Mouse (Mus musculus) forebrain, embryonic 12.5 days (tissue): ENCODE measurements around the gene Uso1. TPM values are rescaled to one million over a fixed set of nuclear protein-coding genes. Genes with fewer than 3 reads are reported as not detected.
A peak's percentile ranks its signal among the peaks of the same experiment; 100 is the strongest.

Experiments used
- ATAC-seq: fragments of 200-750 bp; cut with Nextera tagmentation; 2 replicates; pipeline ENCODE4 v1.8.0; 2017; ENCODE audit warnings: moderate TSS enrichment; ENCODE audit not compliant: low FRiP score
- H3K27ac ChIP-seq: fragments of 300-500 bp; sonication (generic); 2 replicates; pipeline ENCODE4 v1.5.1; 2016; ENCODE audit warnings: mild to moderate bottlenecking
- H3K27me3 ChIP-seq: fragments of 300-500 bp; sonication (generic); 2 replicates; pipeline ENCODE4 v1.6.1; 2016; ENCODE audit warnings: mild to moderate bottlenecking
- H3K36me3 ChIP-seq: fragments of 300-500 bp; sonication (generic); replicated peaks from 2 replicates; pipeline ENCODE4 v1.6.1; 2016; ENCODE audit warnings: mild to moderate bottlenecking
- H3K4me1 ChIP-seq: fragments of 300-500 bp; sonication (generic); 2 replicates; pipeline ENCODE4 v1.6.1; 2016
- H3K4me2 ChIP-seq: fragments of 300-500 bp; sonication (generic); 2 replicates; pipeline ENCODE4 v1.6.1; 2016; ENCODE audit warnings: mild to moderate bottlenecking, moderate library complexity
- H3K4me3 ChIP-seq: fragments of 300-500 bp; sonication (generic); replicated peaks from 2 replicates; pipeline ENCODE4 v1.5.1; 2016; ENCODE audit warnings: mild to moderate bottlenecking
- H3K9ac ChIP-seq: fragments of 300-500 bp; sonication (generic); 2 replicates; pipeline ENCODE4 v1.6.1; 2016; ENCODE audit warnings: mild to moderate bottlenecking
- H3K9me3 ChIP-seq: fragments of 300-500 bp; sonication (generic); 2 replicates; pipeline ENCODE4 v1.6.1; 2016
- WGBS: fragments of 180-500 bp; shearing (Covaris S2); methylation state at CpG from one replicate; pipeline ENCODE4 v1.1.7; 2016; 5-methylcytosine and 5-hydroxymethylcytosine counted together
- polyA plus RNA-seq: library from polyadenylated mRNA; unstranded; fragments of >200 nt; fragmentation: Nextera tagmentation; extraction: Ambion mirVana; gene quantifications from 2 replicates; pipeline ENCODE4 v1.2.1, GENCODE M21; 2016

Uso1 gene
- polyA plus RNA-seq, 1 experiment from 2014 or later = 48.1 TPM

GRCm38 (mm10) chr5:92110818-92111355, 26.9 kb upstream of the Uso1 start:
- no peak for ATAC-seq
- no peak overlapping the region for H3K9ac ChIP-seq
- H3K4me2 ChIP-seq = no peak overlapping the region
- no peak overlapping the region for H3K27ac ChIP-seq
- H3K4me3 ChIP-seq = no peak overlapping the region
- no peaks in the 10 kb centered on the region for H3K9me3 ChIP-seq
- H3K27me3 ChIP-seq = peaks cover 12% of the 10 kb centered on the region
- H3K36me3 ChIP-seq = no peaks in the 10 kb centered on the region
- H3K4me1 ChIP-seq = peaks cover 13% of the 10 kb centered on the region
- 91% methylated on average over 5 of the region's 5 CpGs for WGBS

GRCm38 (mm10) chr5:92112175-92112574, 25.6 kb upstream of the Uso1 start:
- H3K4me3 ChIP-seq = no peak overlapping the region
- H3K4me2 ChIP-seq = peak overlapping the region; percentile 36
- no peaks in the 10 kb centered on the region for H3K9me3 ChIP-seq
- H3K27me3 ChIP-seq = peaks cover 12% of the 10 kb centered on the region
- WGBS = 11% methylated on average over 6 of the region's 6 CpGs
- H3K9ac ChIP-seq = no peak overlapping the region
- no peak for ATAC-seq
- H3K27ac ChIP-seq = no peak overlapping the region
- peaks cover 7% of the 10 kb centered on the region for H3K4me1 ChIP-seq
- H3K36me3 ChIP-seq = no peaks in the 10 kb centered on the region

GRCm38 (mm10) chr5:92112585-92112984, 25.2 kb upstream of the Uso1 start:
- H3K4me3 ChIP-seq = 0 out of 2 replicates have a peak overlapping the region, but pooled peaks have one; percentile 14
- H3K27me3 ChIP-seq = peaks cover 12% of the 10 kb centered on the region
- no peaks in the 10 kb centered on the region for H3K36me3 ChIP-seq
- no peak for ATAC-seq
- H3K27ac ChIP-seq = no peak overlapping the region
- H3K4me2 ChIP-seq = peak overlapping the region; percentile 36
- no peaks in the 10 kb centered on the region for H3K9me3 ChIP-seq
- H3K4me1 ChIP-seq = peaks cover 7% of the 10 kb centered on the region
- under 1% methylated on average over 10 of the region's 10 CpGs for WGBS
- no peak overlapping the region for H3K9ac ChIP-seq

GRCm38 (mm10) chr5:92113484-92113883, 24.3 kb upstream of the Uso1 start:
- Histone ChIP-seq H3K36me3 (no peaks in the 10 kb centered on the region), H3K4me2 (no peak overlapping the region), H3K27me3 (peaks cover 12% of the 10 kb centered on the region), H3K9ac (no peak overlapping the region), H3K4me1 (peaks cover 7% of the 10 kb centered on the region), H3K9me3 (no peaks in the 10 kb centered on the region), H3K4me3 (no peak overlapping the region), H3K27ac (no peak overlapping the region)
- 83% methylated on average over 7 of the region's 7 CpGs for WGBS
- ATAC-seq = no peak

- no peak for ATAC-seq
- H3K4me1 ChIP-seq = peaks cover 7% of the 10 kb centered on the region
- H3K36me3 ChIP-seq = no peaks in the 10 kb centered on the region
- no peak overlapping the region for H3K9ac ChIP-seq
- no peak overlapping the region for H3K27ac ChIP-seq
- H3K9me3 ChIP-seq = no peaks in the 10 kb centered on the region
- no peak overlapping the region for H3K4me3 ChIP-seq
- no peak overlapping the region for H3K4me2 ChIP-seq
- H3K27me3 ChIP-seq = peaks cover 12% of the 10 kb centered on the region
- WGBS = 96% methylated on average over 6 of the region's 6 CpGs
Measured at GRCm38 (mm10) chr5:92114223-92114622, 23.5 kb upstream of the Uso1 start.

GRCm38 (mm10) chr5:92114939-92115338, 22.8 kb upstream of the Uso1 start:
- Histone ChIP-seq H3K36me3 (no peaks in the 10 kb centered on the region), H3K9me3 (no peaks in the 10 kb centered on the region), H3K4me1 (peaks cover 7% of the 10 kb centered on the region), H3K27ac (no peak overlapping the region), H3K27me3 (peaks cover 12% of the 10 kb centered on the region), H3K9ac (no peak overlapping the region), H3K4me3 (no peak overlapping the region), H3K4me2 (no peak overlapping the region)
- no peak for ATAC-seq
- WGBS = 92% methylated on average over 2 of the region's 2 CpGs

- Histone ChIP-seq H3K9me3 (no peaks in the 10 kb centered on the region), H3K4me1 (peaks cover under 1% of the 10 kb centered on the region), H3K4me2 (no peak overlapping the region), H3K4me3 (no peak overlapping the region), H3K27ac (no peak overlapping the region), H3K27me3 (peaks cover 8% of the 10 kb centered on the region), H3K36me3 (no peaks in the 10 kb centered on the region), H3K9ac (no peak overlapping the region)
- ATAC-seq = peak; percentile 49; the same call in 1 of the 2 replicates
- WGBS = 64% methylated on average over 12 of the region's 12 CpGs
Measured at GRCm38 (mm10) chr5:92117823-92118403, 19.8 kb upstream of the Uso1 start.

GRCm38 (mm10) chr5:92121636-92122035, 16.1 kb upstream of the Uso1 start:
- 88% methylated on average over 4 of the region's 4 CpGs for WGBS
- no peaks in the 10 kb centered on the region for H3K4me1 ChIP-seq
- ATAC-seq = no peak

GRCm38 (mm10) chr5:92125446-92125845, 12.3 kb upstream of the Uso1 start:
- Histone ChIP-seq H3K9me3 (no peaks in the 10 kb centered on the region), H3K9ac (no peak overlapping the region), H3K4me3 (no peak overlapping the region), H3K4me2 (no peak overlapping the region), H3K4me1 (peaks cover 12% of the 10 kb centered on the region), H3K27me3 (no peaks in the 10 kb centered on the region), H3K36me3 (peaks cover 4% of the 10 kb centered on the region; the same call in 1 of the 2 replicates), H3K27ac (no peak overlapping the region)
- 87% methylated on average over 3 of the region's 3 CpGs for WGBS
- no peak for ATAC-seq

More at GRCm38 (mm10) chr5:92121636-92122035, 16.1 kb upstream of the Uso1 start:
- Histone ChIP-seq H3K9ac (no peak overlapping the region), H3K27me3 (no peaks in the 10 kb centered on the region), H3K36me3 (peaks cover 4% of the 10 kb centered on the region; the same call in 1 of the 2 replicates), H3K9me3 (no peaks in the 10 kb centered on the region), H3K4me2 (no peak overlapping the region), H3K4me3 (no peak overlapping the region), H3K27ac (no peak overlapping the region)

GRCm38 (mm10) chr5:92127141-92127625, 10.6 kb upstream of the Uso1 start:
- Histone ChIP-seq H3K9me3 (no peaks in the 10 kb centered on the region), H3K36me3 (peaks cover 4% of the 10 kb centered on the region; the same call in 1 of the 2 replicates), H3K9ac (no peak overlapping the region), H3K4me1 (peaks cover 12% of the 10 kb centered on the region), H3K27me3 (no peaks in the 10 kb centered on the region), H3K4me2 (no peak overlapping the region), H3K27ac (no peak overlapping the region), H3K4me3 (no peak overlapping the region)
- no peak for ATAC-seq
- WGBS = 68% methylated on average over 9 of the region's 9 CpGs

GRCm38 (mm10) chr5:92127751-92128150, 10.0 kb upstream of the Uso1 start:
- H3K27ac ChIP-seq = no peak overlapping the region
- peaks cover 12% of the 10 kb centered on the region for H3K4me1 ChIP-seq
- H3K9me3 ChIP-seq = no peaks in the 10 kb centered on the region
- no peaks in the 10 kb centered on the region for H3K27me3 ChIP-seq
- peaks cover 4% of the 10 kb centered on the region; the same call in 1 of the 2 replicates for H3K36me3 ChIP-seq
- H3K4me2 ChIP-seq = no peak overlapping the region
- H3K9ac ChIP-seq = no peak overlapping the region
- H3K4me3 ChIP-seq = no peak overlapping the region
- ATAC-seq = no peak
- WGBS = 88% methylated on average over 10 of the region's 10 CpGs

GRCm38 (mm10) chr5:92128570-92128969, 9.2 kb upstream of the Uso1 start:
- 15% methylated on average over 8 of the region's 8 CpGs for WGBS
- Histone ChIP-seq H3K4me3 (no peak overlapping the region), H3K27me3 (no peaks in the 10 kb centered on the region), H3K27ac (no peak overlapping the region), H3K36me3 (peaks cover 4% of the 10 kb centered on the region; the same call in 1 of the 2 replicates), H3K9me3 (no peaks in the 10 kb centered on the region), H3K4me1 (peaks cover 12% of the 10 kb centered on the region), H3K9ac (no peak overlapping the region), H3K4me2 (0 out of 2 replicates have a peak overlapping the region, but pooled peaks have one; percentile 0)
- peak; percentile 63; the same call in 1 of the 2 replicates for ATAC-seq

GRCm38 (mm10) chr5:92129321-92129768, 8.4 kb upstream of the Uso1 start:
- 60% methylated on average over 1 of the region's 1 CpGs for WGBS
- Histone ChIP-seq H3K9me3 (no peaks in the 10 kb centered on the region), H3K27ac (no peak overlapping the region), H3K4me2 (no peak overlapping the region), H3K27me3 (no peaks in the 10 kb centered on the region), H3K9ac (no peak overlapping the region), H3K4me1 (peaks cover 12% of the 10 kb centered on the region), H3K36me3 (peaks cover 4% of the 10 kb centered on the region; the same call in 1 of the 2 replicates), H3K4me3 (no peak overlapping the region)
- no peak for ATAC-seq
